Mouse (Mus musculus) stomach, embryonic 16.5 days (tissue): ENCODE results near the gene Avp. TPM values are rescaled to one million over a fixed set of nuclear protein-coding genes. Genes with fewer than 3 reads are reported as not detected.

Source experiments
- ATAC-seq: fragments of 200-750 bp; cut with Nextera tagmentation; 2 replicates; pipeline ENCODE4 v1.8.0; 2017; ENCODE audit warnings: moderate number of reproducible peaks, moderate TSS enrichment; ENCODE audit not compliant: insufficient read depth, low FRiP score
- H3K27ac ChIP-seq: fragments of 300-500 bp; sonication (generic); 2 replicates; pipeline ENCODE4 v1.5.1; 2014; ENCODE audit warnings: low read length
- H3K27me3 ChIP-seq: fragments of 300-500 bp; sonication (generic); 2 replicates; pipeline ENCODE4 v1.6.1; 2014; ENCODE audit warnings: low read length, control low read depth, mixed read lengths; ENCODE audit not compliant: control insufficient read depth, insufficient read depth
- H3K36me3 ChIP-seq: fragments of 300-500 bp; sonication (generic); 2 replicates; pipeline ENCODE4 v1.6.1; 2014; ENCODE audit warnings: low read length; ENCODE audit not compliant: control insufficient read depth, insufficient read depth
- H3K4me1 ChIP-seq: fragments of 300-500 bp; sonication (generic); 2 replicates; pipeline ENCODE4 v1.6.1; 2014; ENCODE audit warnings: low read length, control low read depth, mixed read lengths; ENCODE audit not compliant: control insufficient read depth, insufficient read depth
- H3K4me2 ChIP-seq: fragments of 300-500 bp; sonication (generic); 2 replicates; pipeline ENCODE4 v1.6.1; 2014; ENCODE audit warnings: low read depth, low read length, mixed read lengths
- H3K4me3 ChIP-seq: fragments of 300-500 bp; sonication (generic); replicated peaks from 2 replicates; pipeline ENCODE4 v1.5.1; 2014; ENCODE audit warnings: mild to moderate bottlenecking, low read length
- H3K9ac ChIP-seq: fragments of 300-500 bp; sonication (generic); 2 replicates; pipeline ENCODE4 v1.6.1; 2014; ENCODE audit warnings: low read length
- H3K9me3 ChIP-seq: fragments of 300-500 bp; sonication (generic); replicated peaks from 2 replicates; pipeline ENCODE4 v1.6.1; 2016; ENCODE audit warnings: low read length, control low read depth; ENCODE audit not compliant: control insufficient read depth
- WGBS: fragments of 180-500 bp; shearing (Covaris S2); extraction: QIAGEN DNeasy Blood & Tissue Kit; methylation state at CpG from one replicate; pipeline ENCODE4 v1.1.7; 2014; 5-methylcytosine and 5-hydroxymethylcytosine counted together
- polyA plus RNA-seq: library from polyadenylated mRNA; unstranded; fragments of >200 nt; fragmentation: Nextera tagmentation; extraction: Ambion mirVana; gene quantifications from 2 replicates; pipeline ENCODE4 v1.2.1, GENCODE M21; 2015

Avp gene
- polyA plus RNA-seq, 1 experiment from 2014 or later = not detected

DNA sequence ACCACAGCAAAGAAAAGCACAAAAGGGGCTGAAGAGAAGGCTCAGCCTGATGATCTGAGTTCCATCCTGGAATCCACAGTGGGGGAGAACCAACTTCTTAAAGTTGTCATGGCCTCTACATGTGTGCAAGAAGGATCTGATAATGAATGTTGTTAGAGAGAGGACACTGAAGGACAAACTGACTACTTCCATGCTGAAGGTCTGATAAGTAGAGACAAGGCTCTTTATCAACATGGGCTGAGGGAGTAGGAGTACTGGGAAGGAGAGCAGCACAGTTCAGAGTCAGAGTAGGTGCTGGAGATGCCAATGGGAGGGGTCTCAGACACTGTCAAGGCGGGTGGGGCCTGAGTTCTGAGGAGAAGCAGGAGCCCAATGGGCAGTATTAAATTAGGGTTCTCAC, 13.2 kb upstream of the Avp start:
- 77% methylated on average over 1 of the region's 1 CpGs for WGBS
- Histone ChIP-seq H3K27ac (no peak overlapping the region), H3K4me1 (no peaks in the 10 kb centered on the region), H3K4me2 (no peak overlapping the region), H3K27me3 (no peaks in the 10 kb centered on the region), H3K9ac (no peak overlapping the region), H3K4me3 (no peak overlapping the region), H3K36me3 (peaks cover 14% of the 10 kb centered on the region), H3K9me3 (no peaks in the 10 kb centered on the region)
- no peak for ATAC-seq

DNA sequence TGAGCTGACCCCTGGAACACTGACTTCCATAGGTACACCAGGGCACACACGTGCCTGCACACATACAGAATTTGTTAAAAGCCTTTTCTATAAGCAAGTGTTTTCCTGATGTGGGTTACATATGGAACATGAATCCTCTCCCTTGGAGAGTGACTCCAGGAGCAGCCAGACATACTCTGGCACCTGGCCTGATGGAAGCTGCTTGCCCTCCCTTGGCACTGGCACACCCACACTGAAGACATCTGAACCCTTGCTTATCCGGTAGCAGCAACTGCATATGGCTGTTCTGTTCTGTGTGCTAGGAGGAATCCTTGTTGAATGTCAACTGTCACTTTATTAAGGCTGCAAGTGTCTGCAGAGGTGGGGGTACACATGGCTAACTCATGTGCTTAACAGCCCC, 8.7 kb upstream of the Avp start:
- WGBS = 89% methylated on average over 2 of the region's 2 CpGs
- no peak for ATAC-seq

DNA sequence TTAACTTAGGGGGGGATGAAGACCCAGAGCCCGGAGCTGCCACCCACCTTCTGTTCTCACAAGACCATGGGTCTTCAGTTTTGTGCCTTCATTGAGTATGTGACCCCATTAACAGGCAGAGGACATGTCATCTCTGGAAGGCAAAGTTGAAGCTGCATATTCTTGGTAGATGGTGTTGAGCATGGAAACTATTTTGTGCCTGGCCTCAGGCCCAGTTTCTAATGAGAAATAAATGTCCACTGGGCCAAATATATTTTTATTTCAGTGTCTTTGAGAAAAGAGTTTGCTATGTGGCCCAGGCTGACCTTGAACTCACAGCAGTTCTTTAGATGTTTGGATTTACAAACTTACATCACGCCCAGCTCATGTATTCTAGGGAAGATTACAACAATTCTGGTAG, 7.4 kb upstream of the Avp start:
- no peak overlapping the region for H3K9ac ChIP-seq
- peaks cover 5% of the 10 kb centered on the region; the same call in 1 of the 2 replicates for H3K36me3 ChIP-seq
- no peak for ATAC-seq
- H3K27ac ChIP-seq = no peak overlapping the region
- H3K27me3 ChIP-seq = no peaks in the 10 kb centered on the region
- H3K4me1 ChIP-seq = no peaks in the 10 kb centered on the region
- WGBS = 87% methylated on average over 2 of the region's 2 CpGs
- H3K4me3 ChIP-seq = no peak overlapping the region
- no peaks in the 10 kb centered on the region for H3K9me3 ChIP-seq
- no peak overlapping the region for H3K4me2 ChIP-seq

More for the DNA sequence above, 8.7 kb upstream of the Avp start:
- Histone ChIP-seq H3K4me3 (no peak overlapping the region), H3K4me1 (no peaks in the 10 kb centered on the region), H3K9me3 (no peaks in the 10 kb centered on the region), H3K4me2 (no peak overlapping the region), H3K36me3 (peaks cover 5% of the 10 kb centered on the region; the same call in 1 of the 2 replicates), H3K9ac (no peak overlapping the region), H3K27ac (no peak overlapping the region), H3K27me3 (no peaks in the 10 kb centered on the region)

DNA sequence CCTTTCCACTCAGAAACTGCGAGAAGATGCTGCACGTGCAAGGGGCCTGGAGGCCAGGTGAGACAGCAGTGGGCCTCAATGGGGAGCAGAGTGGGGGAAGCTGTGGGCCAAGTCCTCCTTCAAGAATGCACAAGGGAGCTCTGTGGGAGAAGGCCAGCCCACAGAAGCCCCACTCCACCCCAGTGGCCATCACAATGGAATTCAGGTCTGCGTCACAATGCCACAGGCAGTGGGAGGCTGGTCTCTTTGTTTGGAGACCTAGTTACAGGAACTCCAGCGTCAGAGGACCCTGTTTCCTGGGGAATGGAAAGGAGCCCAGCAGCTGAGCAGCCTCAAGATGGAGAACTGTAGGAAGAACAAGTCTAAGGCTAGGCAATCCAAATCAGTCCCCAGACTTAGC, 6.8 kb upstream of the Avp start:
- Histone ChIP-seq H3K27me3 (no peaks in the 10 kb centered on the region), H3K4me2 (no peak overlapping the region), H3K4me3 (no peak overlapping the region), H3K9me3 (no peaks in the 10 kb centered on the region), H3K4me1 (no peaks in the 10 kb centered on the region), H3K36me3 (peaks cover 5% of the 10 kb centered on the region; the same call in 1 of the 2 replicates), H3K27ac (no peak overlapping the region), H3K9ac (no peak overlapping the region)
- ATAC-seq = no peak
- WGBS = 74% methylated on average over 4 of the region's 4 CpGs

DNA sequence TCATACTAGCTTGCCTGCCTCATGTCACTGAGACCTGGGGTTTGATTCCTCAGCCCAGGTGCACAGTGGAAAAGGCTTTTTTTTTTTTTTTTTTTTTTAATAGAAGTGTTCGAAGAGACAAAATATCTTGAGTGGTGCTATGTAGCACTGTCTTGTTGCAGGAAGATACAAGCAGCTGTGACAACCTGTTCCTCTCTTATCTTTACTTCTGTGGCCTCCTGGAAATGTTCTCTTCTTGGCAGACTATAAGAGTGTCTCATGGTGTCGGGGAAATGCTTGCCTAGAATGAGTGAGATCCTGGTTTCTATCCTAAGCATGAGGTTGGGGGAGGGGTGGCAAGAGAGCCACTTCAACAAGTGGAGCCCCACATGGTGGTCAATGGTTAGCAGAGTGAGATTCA, 6.0 kb upstream of the Avp start:
- H3K4me1 ChIP-seq = no peaks in the 10 kb centered on the region
- no peak for ATAC-seq
- no peaks in the 10 kb centered on the region for H3K9me3 ChIP-seq
- H3K27me3 ChIP-seq = no peaks in the 10 kb centered on the region
- peaks cover 5% of the 10 kb centered on the region; the same call in 1 of the 2 replicates for H3K36me3 ChIP-seq
- H3K4me3 ChIP-seq = no peak overlapping the region
- no peak overlapping the region for H3K4me2 ChIP-seq
- WGBS = 68% methylated on average over 2 of the region's 2 CpGs
- no peak overlapping the region for H3K27ac ChIP-seq
- H3K9ac ChIP-seq = no peak overlapping the region

DNA sequence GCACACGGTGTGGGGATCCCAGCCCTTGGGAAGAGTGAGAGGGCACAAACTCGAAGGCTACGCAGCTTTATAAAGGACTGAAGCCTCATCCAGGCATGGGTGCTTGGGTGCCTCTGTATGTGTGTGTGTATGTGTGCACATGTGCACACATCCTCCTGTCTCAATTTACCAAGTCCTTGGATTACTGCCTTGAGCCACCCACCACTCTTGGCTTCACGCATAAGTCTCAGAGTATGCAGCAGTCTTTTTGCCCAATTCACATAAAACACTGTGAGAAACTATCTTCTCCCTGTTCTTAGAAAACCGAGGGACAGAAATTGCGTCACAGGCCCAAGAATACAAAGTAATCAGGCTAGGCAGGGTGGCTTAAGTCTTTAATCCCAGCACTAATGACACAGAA, 3.7 kb upstream of the Avp start:
- no peak overlapping the region for H3K4me3 ChIP-seq
- no peak overlapping the region for H3K9ac ChIP-seq
- 82% methylated on average over 6 of the region's 6 CpGs for WGBS
- ATAC-seq = no peak
- H3K4me2 ChIP-seq = no peak overlapping the region
- H3K36me3 ChIP-seq = no peaks in the 10 kb centered on the region
- peaks cover 15% of the 10 kb centered on the region for H3K27me3 ChIP-seq
- H3K9me3 ChIP-seq = no peaks in the 10 kb centered on the region
- H3K4me1 ChIP-seq = no peaks in the 10 kb centered on the region
- no peak overlapping the region for H3K27ac ChIP-seq

DNA sequence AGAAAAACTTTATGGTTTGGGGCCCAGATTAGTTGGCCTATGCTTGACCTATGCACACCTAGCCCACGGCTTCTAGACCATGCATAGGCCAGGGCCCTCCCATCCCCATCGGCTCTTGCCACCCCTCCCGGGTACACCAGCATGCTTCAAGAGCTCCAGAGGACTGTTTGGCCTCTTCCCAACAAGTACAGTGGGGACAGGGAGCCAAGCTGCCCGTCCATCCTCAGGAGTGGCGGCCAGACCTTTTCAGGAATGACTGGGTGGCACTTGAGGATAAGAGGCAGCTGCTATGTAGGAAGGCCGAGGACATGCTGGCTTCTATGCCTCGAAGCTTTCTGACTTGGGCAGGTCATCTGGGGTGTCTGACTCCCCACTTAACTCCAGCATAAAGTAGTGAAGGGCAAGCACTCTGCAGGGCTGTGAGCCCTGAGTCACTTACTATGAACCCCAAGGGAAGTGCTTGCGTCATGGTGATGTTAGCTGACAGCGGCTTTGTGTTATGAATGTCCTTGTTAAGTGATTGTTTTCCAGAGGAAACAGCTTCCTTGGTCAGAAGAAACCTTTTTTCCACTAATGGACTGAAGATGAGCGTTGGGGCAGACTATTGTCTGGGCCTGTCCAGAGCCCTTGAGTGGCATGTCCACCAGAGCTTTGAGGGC, 1.7 kb upstream of the Avp start:
- no peak for ATAC-seq
- Histone ChIP-seq H3K4me2 (no peak overlapping the region), H3K27me3 (peaks cover 33% of the 10 kb centered on the region), H3K36me3 (no peaks in the 10 kb centered on the region), H3K9ac (no peak overlapping the region), H3K4me1 (peaks cover 4% of the 10 kb centered on the region), H3K27ac (no peak overlapping the region), H3K9me3 (no peaks in the 10 kb centered on the region), H3K4me3 (no peak overlapping the region)
- 76% methylated on average over 10 of the region's 10 CpGs for WGBS

DNA sequence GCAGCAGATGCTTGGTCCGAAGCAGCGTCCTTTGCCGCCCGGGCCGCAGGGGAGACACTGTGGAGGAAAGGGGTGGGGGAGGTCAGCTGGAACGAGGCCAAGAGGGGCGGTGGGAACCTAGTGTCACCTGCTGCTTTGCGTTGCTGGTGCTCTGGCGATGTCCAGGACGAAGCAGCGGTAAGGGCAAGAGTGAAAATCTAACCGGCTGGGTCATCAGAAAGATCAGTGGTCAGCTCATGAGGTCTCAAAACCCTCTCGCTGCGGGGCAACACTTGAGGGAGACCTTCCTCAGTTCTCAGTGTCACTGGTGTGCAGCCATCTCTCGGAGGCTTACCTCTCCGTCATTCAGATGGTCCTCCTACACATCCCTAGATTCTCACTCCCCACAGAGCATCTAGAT, 1.2 kb downstream of the Avp start:
- peaks cover 9% of the 10 kb centered on the region for H3K4me1 ChIP-seq
- H3K27me3 ChIP-seq = peaks cover 56% of the 10 kb centered on the region
- H3K9ac ChIP-seq = no peak overlapping the region
- H3K4me2 ChIP-seq = peak overlapping the region; percentile 60
- H3K36me3 ChIP-seq = no peaks in the 10 kb centered on the region
- no peak for ATAC-seq
- no peak overlapping the region for H3K27ac ChIP-seq
- H3K4me3 ChIP-seq = peak overlapping the region; percentile 43
- 5% methylated on average over 16 of the region's 16 CpGs for WGBS
- H3K9me3 ChIP-seq = no peaks in the 10 kb centered on the region

DNA sequence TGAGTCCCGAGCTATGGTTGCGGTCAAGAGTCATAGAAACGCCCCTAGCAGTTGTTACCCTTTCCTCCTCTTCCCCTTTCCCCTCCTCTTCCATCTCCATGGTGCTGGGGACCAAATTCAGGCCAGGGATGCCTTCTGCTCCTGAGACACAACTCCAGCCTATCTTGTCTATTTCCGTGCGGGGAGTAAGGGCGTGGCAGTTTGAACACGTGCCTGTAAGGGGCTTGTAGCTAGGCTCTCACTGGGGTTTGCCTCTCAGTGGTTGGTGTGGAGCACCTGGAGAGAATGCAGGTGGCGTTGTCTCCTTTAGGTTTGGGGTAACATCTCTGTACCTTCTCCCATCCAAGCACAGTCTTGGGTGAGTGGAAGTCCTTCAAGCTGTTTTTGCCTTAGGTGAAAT, 2.6 kb downstream of the Avp start:
- H3K9ac ChIP-seq = no peak overlapping the region
- ATAC-seq = no peak
- H3K4me2 ChIP-seq = no peak overlapping the region
- no peaks in the 10 kb centered on the region for H3K36me3 ChIP-seq
- H3K4me1 ChIP-seq = peaks cover 9% of the 10 kb centered on the region
- H3K27me3 ChIP-seq = peaks cover 70% of the 10 kb centered on the region
- WGBS = 10% methylated on average over 8 of the region's 8 CpGs
- no peak overlapping the region for H3K27ac ChIP-seq
- H3K9me3 ChIP-seq = no peaks in the 10 kb centered on the region
- peak overlapping the region; percentile 43; the same call in 1 of the 2 replicates for H3K4me3 ChIP-seq
